Mouse (Mus musculus): ENCODE results near the gene Rai1. TPM values are rescaled to one million over a fixed set of nuclear protein-coding genes. Genes with fewer than 3 reads are reported as not detected.

The Rai1 gene
- polyA plus RNA-seq, 1 experiment: 133 TPM

- no peak for TF ChIP-seq GATA1 (IDR thresholded peaks at IDR 0.05; ENCODE audit: low read length)
Observed at GRCm38 (mm10) chr11:60222085-60222468, 117.3 kb downstream of the Rai1 start.

GRCm38 (mm10) chr11:60222469-60223236 lies 117.8 kb downstream of the Rai1 start, which contains the start of gene Srebf1:
TSS of gene Srebf1 (minus strand) at chr11:60222581.
- TF ChIP-seq GATA1 (IDR thresholded peaks at IDR 0.05; ENCODE audit: low read length): no peak

DNA sequence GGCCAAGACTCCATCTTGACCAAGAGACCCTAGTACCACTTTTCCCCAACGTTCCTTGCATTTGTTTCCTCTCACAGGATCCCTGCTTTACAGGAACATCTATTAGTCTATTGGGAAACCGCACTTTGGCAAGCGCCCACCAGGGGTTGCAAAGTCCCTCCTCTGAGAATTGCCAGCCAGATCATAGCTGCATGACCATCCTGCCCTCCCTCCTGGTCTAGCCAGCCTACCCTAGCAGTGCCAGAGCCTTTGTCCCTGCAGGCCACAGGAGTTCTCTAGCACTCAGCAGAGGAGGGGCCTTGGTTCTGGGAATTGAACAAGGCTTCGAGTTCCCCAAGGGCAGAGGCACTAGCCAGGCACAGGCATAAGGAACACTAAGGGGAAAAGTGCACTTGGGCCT lies 119.9 kb downstream of the Rai1 start:
- TF ChIP-seq GATA1 (IDR thresholded peaks at IDR 0.05; ENCODE audit: low read length): no peak

DNA sequence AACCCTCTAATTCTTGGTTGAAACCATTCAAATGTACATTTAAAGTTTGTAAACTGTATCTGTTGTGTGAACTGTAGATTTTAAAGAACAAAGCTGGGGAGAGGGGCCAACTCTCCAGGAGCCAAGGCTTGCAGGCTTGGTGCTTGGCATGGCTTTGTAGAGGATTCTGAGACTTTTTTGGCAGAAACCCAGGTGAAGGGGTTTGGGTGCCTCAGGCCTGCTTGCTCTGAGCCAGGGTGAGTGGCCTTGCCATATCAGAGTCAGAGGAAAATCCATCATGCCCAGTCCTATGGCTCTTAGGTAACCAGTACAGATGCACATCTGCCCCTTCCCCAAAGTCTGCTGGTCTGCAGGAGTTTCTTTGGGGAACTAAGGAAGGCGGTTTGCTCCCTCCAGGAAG lies 121.1 kb downstream of the Rai1 start:
- TF ChIP-seq GATA1 (IDR thresholded peaks at IDR 0.05; ENCODE audit: low read length): no peak

GRCm38 (mm10) chr11:60228525-60228924 lies 123.7 kb downstream of the Rai1 start:
- no peak for TF ChIP-seq GATA1 (IDR thresholded peaks at IDR 0.05; ENCODE audit: low read length)

- no peak for TF ChIP-seq GATA1 (IDR thresholded peaks at IDR 0.05; ENCODE audit: low read length)
Observed at GRCm38 (mm10) chr11:60229821-60230220, 125.0 kb downstream of the Rai1 start.

DNA sequence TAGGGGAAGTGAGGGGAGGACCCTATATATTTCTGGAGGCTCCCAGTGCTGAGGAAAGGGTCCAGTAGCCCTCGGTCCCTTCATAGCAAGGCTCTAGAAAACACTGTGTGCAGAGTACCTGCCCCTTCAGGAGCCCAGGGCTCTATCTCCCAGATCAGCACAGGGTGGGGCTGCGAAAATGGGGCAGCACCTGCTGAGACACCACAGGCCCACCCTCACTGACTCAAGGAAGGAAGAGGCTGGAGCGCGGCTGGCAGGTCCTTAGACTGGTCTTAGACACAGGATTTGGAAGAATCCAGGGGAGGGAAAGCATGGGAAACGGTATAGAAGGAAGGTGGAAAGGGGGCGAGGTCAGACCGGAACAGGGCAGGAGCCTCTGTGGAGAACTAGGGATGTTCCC lies 125.7 kb downstream of the Rai1 start:
- TF ChIP-seq GATA1 (IDR thresholded peaks at IDR 0.05; ENCODE audit: low read length): no peak

GRCm38 (mm10) chr11:60231326-60231725 lies 126.5 kb downstream of the Rai1 start:
- TF ChIP-seq GATA1 (IDR thresholded peaks at IDR 0.05; ENCODE audit: low read length): no peak

DNA sequence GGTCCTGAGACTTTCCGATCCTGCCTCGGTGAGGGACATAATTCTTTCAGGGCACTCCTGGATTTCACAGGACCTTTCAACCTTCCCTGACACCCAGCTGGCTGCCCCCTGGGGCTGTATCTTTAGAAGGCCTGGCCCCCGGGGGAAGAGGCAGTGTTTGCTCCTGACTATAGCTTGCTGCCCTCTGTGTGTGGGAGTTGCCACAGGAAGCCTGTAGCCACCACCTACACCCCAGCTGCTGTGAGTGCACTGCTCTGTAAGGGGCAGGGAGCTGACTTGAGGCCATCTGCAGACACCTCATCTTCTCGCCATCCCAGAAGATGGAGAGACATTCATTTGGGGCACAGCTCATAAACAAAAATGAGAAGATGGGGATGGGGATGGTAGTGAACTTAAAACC lies 127.1 kb downstream of the Rai1 start:
- no peak for TF ChIP-seq GATA1 (IDR thresholded peaks at IDR 0.05; ENCODE audit: low read length)

GRCm38 (mm10) chr11:60232441-60233058 lies 127.7 kb downstream of the Rai1 start:
- no peak for TF ChIP-seq GATA1 (IDR thresholded peaks at IDR 0.05; ENCODE audit: low read length)

GRCm38 (mm10) chr11:60233235-60233634 lies 128.4 kb downstream of the Rai1 start:
- no peak for TF ChIP-seq GATA1 (IDR thresholded peaks at IDR 0.05; ENCODE audit: low read length)

DNA sequence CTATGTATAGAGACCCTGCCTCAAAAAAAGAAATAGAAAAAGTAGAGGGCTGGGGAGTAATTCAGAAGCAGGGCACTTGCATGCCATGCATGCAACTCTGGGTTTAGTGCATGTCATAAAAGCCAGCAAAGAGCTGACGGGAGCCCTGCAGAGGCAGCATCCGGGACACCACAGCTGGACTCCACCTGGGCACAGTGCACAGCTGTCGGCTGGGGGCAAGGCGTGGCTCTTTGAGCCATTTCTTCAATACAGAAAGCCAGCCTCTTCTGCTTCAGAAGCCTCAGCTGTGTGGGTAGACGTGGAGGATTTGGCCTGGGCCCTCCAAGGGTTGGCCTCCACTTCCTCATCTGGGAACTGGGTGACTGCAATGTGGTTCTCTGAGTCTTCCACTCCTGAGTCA lies 130.5 kb downstream of the Rai1 start:
- TF ChIP-seq GATA1 (IDR thresholded peaks at IDR 0.05; ENCODE audit: low read length): no peak

- TF ChIP-seq GATA1 (IDR thresholded peaks at IDR 0.05; ENCODE audit: low read length): no peak
Observed at GRCm38 (mm10) chr11:60240509-60240908, 135.7 kb downstream of the Rai1 start.

DNA sequence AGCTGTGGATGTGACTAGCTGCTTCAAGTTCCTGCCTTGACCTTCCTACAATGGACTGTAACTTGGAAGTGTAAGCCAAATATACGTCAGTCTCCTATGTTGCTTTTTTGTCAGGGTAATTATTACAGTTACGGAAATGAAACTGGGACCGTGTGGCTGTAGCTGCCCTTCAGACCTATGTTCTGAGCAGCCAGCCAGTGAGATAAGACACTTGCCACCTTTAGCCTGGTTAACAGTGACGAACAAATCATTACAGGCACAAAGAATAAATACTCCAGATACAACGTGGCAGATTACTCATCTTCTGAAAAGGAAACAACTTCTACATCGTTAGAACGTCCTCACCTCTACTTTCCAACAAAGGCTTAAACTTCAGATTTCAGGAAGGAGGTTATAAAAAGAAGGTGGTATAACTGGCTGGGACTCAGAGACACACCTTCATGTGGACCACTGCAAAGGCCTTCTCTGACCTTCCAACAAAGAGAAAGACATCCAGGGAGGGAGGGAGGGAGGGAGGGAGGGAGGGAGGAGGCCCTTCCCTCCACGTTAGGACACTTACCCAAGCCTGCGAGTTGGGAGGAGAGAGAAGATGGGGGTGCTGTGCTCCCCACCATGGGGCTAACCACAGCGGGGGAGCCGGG lies 139.8 kb downstream of the Rai1 start:
- TF ChIP-seq GATA1 (IDR thresholded peaks at IDR 0.05; ENCODE audit: low read length): no peak

DNA sequence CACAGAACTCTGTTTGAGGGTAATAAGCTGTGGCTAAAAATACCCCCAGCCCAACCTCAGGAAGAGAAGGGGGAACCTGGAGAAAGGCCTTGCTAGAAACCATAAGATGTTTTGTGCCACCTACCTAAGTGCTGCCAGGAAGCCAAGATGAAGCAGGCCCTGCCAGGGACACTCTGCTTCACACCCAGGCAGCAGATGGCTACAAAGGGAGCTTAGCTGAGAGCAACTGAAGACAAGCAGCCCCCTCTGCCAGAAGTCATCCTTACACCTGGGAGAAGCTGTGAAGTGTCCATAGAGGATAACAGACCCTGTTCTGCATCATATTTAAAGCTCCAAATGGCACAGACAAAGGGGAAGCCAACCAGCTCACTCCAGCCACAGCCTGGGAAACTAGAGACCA lies 141.3 kb downstream of the Rai1 start:
- TF ChIP-seq GATA1 (IDR thresholded peaks at IDR 0.05; ENCODE audit: low read length): no peak

GRCm38 (mm10) chr11:60247753-60248550 lies 143.1 kb downstream of the Rai1 start:
- TF ChIP-seq GATA1 (IDR thresholded peaks at IDR 0.05; ENCODE audit: low read length): no peak

Other genes starting within 250 kb of the Rai1 start
- 74.8 and 98.3 TPM in 2 replicates for gene Med9, start 156.8 kb upstream of the Rai1 start, polyA plus RNA-seq (2012)
- gene Rasd1, start 140.1 kb upstream of the Rai1 start, polyA plus RNA-seq (2012): 0.04 TPM in 1 of 2 replicates, not detected in the other
- gene Pemt, start 58.5 kb upstream of the Rai1 start, polyA plus RNA-seq (2012): 1.3 and 10.0 TPM in 2 replicates
- 403 and 421 TPM in 2 replicates for gene Srebf1, start 117.6 kb downstream of the Rai1 start, polyA plus RNA-seq (2012)
- 38.0 and 41.4 TPM in 2 replicates for gene Tom1l2, start 247.9 kb downstream of the Rai1 start, polyA plus RNA-seq (2012)
- 0.04 and 0.08 TPM in 2 replicates for gene Drc3, start 248.3 kb downstream of the Rai1 start, polyA plus RNA-seq (2012)

Data from G1E-ER4 (cell line).